Mouse (Mus musculus): ENCODE results near the gene Lmod1.

Gene Lmod1

GRCm38 (mm10) chr1:135324571-135324970 lies at the start of gene Lmod1:
Gene Lmod1 (plus strand): TSS chr1:135324807.
- DNase-seq (ENCODE audit: low spot score) = peak; percentile 71

GRCm38 (mm10) chr1:135280646-135281045 lies 44.0 kb upstream of the Lmod1 start:
- DNase-seq (ENCODE audit: low spot score) = peak; percentile 64

DNA sequence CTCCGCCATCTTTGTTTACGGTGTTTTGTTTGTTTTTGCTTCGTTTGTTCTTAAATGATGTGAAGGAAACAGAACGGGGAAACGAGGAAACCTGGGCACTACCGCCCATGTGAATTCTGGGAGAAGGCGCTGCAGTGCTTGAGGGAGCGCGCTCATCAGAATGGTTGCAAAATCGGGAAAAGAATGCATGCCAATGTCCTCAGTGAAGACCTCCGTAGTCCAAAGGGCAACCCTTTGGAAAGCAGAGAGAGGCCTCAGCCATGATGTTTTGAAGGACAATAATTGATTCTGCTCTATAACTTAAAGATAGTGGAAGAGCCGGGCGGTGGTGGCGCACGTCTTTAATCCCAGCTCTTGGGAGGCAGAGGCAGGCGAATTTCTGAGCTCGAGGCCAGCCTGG lies 42.8 kb upstream of the Lmod1 start:
- no peak for DNase-seq (ENCODE audit: low spot score)

GRCm38 (mm10) chr1:135282536-135283286 lies 41.9 kb upstream of the Lmod1 start:
- no peak for DNase-seq (ENCODE audit: low spot score)

DNA sequence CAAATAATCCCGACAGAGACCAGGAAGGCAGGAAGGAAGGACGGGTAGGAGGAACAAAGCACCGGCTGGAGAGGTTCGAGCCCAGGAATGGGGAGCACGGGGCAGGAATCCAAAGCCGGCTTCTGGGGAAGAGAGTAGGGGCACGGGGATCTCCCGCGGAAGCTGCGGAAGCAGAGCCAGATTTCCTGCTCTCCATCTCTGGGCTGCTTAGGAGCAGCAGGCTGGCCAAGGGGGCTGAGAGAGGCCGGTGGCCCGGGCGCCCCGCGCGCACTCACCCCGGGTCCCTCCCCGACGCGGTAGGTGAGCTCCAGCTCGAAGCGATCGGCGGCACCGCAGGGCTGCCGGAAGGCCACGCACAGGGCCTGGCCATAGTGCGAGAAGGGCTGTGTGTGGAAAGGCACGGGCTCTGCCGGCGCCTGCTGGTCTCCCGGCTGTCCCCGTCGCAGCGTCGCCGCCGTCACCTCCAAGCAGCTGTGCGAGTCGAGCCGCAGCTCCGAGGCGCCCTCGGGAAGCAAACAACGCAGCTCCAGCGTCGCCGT lies 41.3 kb upstream of the Lmod1 start:
- peak; percentile 21 for DNase-seq (ENCODE audit: low spot score)

- DNase-seq (ENCODE audit: low spot score) = peak; percentile 40
These were observed 40.7 kb upstream of the Lmod1 start, which contains the start of gene Rnpep for GRCm38 (mm10) chr1:135283826-135284291. Gene Rnpep (minus strand): TSS chr1:135284084.

DNA sequence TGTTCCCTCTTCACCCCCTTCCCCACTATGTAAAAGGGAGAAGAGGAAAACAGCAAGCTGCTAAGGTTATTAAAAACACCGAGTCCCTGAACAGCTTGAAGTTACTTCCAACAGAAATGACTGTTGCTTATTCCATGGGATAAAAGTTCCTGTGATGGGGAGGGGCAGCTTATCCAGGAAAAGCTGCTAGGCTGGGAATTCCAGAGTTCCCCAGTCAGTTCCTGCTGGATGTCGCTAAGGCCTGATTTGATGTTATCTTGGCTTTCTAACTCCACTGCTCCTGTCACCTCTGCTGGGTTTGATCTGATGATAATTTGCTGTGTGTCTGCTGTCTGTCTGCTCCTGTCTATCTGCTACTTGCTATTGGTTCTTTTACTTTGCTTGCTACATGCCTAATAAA lies 38.3 kb upstream of the Lmod1 start:
- DNase-seq (ENCODE audit: low spot score) = no peak

GRCm38 (mm10) chr1:135290908-135291307 lies 33.7 kb upstream of the Lmod1 start:
- DNase-seq (ENCODE audit: low spot score) = no peak

DNA sequence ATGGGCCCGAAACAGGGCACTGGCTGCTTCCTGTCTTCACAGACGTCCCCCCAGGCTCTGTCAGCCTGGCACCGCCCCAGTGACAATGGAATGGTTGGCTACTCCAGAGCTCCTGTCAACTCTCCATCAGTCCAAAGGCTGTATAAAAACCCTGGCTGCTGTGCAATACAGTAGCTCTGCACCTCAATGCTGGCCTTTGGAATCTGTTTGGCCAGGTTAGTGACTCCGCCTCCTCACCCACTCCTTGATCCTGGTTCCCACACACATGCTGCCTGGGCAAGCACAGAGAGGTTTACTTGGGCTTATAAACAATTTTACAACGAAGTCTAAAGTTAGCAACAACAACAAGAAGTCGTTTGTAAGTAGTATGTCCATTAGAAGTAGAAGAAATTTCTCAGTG lies 13.3 kb upstream of the Lmod1 start:
- no peak for DNase-seq (ENCODE audit: low spot score)

GRCm38 (mm10) chr1:135312201-135312600 lies 12.4 kb upstream of the Lmod1 start:
- DNase-seq (ENCODE audit: low spot score) = no peak

DNA sequence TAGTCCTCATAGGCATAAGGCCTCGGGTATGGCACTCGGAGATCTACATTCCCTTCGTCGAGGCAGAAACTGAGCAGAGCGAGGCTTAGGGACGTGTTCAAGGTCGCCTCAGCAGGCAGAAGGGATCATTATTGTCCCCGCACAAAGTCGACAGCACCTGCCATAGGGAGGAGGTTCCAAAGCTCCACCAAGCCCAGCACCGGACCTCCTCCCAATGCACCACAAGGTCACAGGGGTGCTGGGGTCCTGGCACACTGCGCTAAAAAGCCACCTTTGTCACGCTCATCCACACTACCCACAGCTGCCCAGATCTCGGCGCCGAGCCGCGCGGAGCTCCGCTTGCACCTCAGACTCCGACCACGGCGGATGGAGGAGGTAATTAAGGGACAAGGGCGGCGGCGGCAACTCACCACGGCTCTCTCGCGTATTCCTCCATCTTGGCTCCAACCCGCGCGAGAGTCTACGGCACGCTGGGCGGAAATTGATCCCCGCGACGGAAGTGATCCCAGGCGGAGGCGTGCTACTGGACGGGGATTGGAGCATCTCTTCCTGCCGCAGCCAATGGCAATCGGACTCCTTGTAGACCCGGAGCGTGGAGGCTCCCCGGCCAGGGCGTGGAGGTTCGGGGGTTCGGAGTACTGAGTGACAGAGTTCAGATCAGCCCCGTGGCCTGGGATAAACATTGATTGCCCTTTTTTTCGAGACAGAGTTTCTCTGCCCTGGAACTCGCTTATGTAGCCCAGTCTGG lies 11.1 kb upstream of the Lmod1 start, which contains the start of gene Timm17a:
TSS of gene Timm17a (minus strand) at position 495 of the 748 bp plus-strand sequence.
- peak; percentile 94 for DNase-seq (ENCODE audit: low spot score)

DNA sequence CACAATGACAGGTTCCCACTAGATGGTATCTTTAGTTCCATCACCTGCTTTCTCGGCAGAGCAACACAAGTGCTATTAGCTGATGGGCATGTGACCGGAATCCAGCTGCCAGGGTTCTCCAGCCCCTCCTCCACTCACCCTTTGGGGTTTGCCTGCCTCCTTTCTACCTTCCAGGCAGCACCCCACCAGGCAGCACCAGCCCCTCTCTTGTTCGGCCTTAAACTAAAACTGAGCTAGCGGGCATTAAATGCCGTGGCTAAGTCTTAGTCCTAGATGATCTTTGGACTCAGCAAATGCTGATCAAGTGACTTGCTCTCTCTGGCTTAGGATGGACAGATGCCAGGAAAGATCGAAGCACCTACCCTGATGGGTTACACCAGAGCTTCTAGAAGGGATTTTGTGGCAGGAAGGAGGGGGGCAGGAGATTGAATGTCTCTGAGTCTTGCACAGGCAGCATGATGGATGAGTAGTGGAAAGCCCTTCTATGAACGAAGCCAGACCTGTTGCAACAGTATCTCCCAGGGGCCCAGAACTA lies 1.2 kb upstream of the Lmod1 start:
- no peak for DNase-seq (ENCODE audit: low spot score)

GRCm38 (mm10) chr1:135325934-135326333 lies 1.3 kb downstream of the Lmod1 start:
- no peak for DNase-seq (ENCODE audit: low spot score)

- no peak for DNase-seq (ENCODE audit: low spot score)
These were observed 3.8 kb downstream of the Lmod1 start for GRCm38 (mm10) chr1:135328368-135328767.

DNA sequence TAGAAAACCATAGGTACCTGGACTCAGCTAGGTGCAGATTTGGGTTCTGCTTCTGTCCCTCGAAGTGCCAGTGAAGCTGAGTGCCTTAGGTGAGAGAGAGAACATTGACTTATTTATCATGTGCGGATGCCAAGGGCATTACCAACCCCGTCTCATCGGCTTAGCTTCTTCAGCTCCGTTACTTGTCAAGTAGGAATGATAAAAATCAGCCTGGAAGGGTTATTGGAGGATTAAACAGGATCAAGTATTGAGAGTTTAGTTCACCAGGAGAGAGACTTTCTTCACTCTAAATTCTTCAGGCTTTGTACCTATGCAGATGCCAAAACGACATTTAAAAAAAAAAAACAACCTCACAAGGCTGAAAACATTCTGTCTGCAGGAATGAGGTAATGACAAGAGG lies 6.0 kb downstream of the Lmod1 start:
- DNase-seq (ENCODE audit: low spot score) = no peak

DNA sequence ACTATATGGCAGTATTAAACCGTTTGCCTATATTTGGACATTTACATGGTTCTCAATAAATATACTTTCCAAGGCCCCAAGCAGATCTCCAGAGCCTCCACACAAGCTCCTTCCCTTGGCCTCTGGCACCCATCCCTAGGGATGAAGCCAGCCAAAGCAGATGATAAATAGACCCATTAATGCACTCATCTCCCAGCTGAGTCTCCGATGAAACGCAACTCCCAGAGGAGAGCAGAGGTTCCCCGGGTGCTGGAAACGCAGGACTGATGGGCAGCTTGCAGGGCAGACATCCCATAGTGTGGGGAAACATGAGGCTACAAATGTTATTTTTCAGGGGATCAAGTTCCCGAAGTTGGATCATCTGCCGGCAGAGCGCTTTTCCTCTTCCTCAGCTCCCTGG lies 17.3 kb downstream of the Lmod1 start:
- no peak for DNase-seq (ENCODE audit: low spot score)

DNA sequence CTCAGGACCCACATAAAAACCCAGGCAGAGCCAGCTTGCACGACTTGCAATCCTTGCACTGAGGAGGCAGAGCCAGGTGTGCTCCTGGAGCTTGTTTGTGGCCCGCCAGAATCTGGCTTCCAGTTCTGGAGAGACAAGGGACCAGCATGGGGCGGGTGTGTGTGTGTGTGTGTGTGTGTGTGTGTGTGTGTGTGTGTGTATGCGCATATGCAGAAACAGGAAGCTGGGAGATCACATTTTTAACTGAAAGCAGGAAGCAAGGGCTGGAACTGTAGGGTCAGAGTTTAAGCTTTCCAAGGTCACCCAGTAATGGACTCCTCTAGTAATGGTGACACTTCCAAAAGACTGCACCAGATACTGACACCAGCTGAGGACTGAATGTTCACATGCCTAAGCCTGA lies 19.4 kb downstream of the Lmod1 start:
- no peak for DNase-seq (ENCODE audit: low spot score)

GRCm38 (mm10) chr1:135346891-135347290 lies 22.3 kb downstream of the Lmod1 start:
- no peak for DNase-seq (ENCODE audit: low spot score)

DNA sequence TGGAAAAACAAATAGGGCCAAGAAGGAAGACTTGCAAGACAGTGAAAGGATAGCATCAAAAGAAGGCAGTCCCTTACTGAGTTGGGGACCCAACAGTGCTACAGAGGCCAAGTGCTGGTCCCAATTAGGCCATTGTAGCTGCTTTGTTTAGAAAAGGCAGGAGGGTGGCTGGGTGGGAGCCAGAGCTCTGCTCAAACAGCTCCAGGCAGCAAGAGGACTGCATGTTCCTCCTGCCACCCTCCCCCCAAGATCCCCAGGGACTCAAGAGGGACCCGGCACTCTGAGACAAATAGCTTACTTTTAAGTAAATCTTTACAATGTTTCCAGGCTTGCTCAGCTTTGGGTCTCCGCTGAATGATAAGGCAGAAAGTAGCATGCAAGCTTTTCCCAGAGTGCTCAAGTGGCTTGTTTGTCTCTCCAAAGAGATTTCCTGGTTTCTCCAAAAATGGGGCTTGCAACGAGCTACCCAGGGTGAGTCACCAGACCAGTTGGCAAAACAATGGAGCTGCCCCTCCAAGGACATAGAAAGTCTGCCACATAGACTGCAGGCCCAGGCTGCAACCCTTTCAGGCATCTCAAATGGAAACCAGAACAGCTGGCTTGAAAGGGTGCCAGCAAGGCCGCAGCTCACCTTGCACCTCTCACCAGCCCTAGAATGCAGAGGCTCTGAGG lies 23.0 kb downstream of the Lmod1 start:
- DNase-seq (ENCODE audit: low spot score) = peak; percentile 87

DNA sequence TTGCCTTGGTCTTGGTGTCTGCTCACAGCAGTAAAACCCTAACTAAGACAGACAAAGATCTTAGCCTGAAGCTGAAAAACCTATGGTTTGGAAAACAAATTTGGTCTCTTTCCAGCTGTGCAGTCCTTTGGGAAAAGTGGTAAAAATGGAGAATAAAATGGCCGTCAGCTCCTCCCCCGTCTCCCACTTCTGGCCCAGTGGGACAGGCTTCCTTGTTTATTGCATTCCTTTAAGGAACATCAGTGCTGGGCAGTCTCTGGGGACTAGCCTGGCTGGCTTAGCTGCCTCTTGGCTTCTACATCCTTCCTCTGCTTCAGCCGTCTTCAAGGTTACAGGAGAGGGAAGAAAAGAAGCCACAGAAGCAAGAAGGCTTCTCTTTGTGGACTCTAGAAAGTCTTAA lies 27.3 kb downstream of the Lmod1 start:
- peak; percentile 76 for DNase-seq (ENCODE audit: low spot score)

DNA sequence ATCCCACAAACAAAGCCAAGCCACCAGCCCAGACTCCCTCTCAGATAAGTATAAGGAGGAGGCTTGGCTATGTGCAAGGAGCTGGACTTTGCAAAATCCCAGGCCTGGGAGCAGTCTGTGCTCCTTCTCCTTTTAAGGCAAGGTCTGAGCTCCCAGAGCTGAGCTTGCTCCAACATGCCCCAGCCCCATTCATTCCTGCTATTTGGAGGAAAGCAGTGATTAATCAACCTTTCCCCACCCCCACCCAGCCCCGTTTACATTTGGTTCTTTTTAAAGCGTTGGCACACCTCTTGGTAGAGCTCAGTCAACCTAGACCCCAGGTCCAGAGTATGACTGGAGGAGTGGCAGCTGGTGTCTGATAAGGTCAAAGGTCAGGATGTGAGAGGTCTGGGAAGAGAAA lies 34.5 kb downstream of the Lmod1 start:
- peak; percentile 56 for DNase-seq (ENCODE audit: low spot score)

DNA sequence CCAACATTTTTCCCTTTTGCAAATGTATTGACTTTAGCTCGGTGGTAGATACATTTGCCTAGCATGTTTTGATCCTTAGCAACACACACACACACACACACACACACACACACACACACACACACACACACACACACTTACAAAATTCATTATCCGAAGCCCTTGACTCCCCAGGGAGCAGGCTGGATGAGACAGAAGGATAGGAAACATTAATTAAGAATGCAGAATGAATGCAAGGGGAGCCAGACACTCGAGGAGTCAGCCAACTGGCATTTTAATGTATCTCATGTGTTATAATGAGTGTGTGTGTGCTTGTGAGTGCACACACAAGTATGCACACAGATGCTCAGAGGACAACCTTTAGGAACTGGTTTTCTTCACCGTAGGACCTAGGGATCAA lies 36.9 kb downstream of the Lmod1 start:
- no peak for DNase-seq (ENCODE audit: low spot score)

Data from testis, postnatal 14 days (tissue).